Mouse (Mus musculus): Measurements from ENCODE around the gene Klf12. TPM values are rescaled to one million over a fixed set of nuclear protein-coding genes. Genes with fewer than 3 reads are reported as not detected.

The Klf12 gene
- total RNA-seq, 4 experiments from 2014 or later: 9.4 to 13.8 (median 12.7) TPM

DNA sequence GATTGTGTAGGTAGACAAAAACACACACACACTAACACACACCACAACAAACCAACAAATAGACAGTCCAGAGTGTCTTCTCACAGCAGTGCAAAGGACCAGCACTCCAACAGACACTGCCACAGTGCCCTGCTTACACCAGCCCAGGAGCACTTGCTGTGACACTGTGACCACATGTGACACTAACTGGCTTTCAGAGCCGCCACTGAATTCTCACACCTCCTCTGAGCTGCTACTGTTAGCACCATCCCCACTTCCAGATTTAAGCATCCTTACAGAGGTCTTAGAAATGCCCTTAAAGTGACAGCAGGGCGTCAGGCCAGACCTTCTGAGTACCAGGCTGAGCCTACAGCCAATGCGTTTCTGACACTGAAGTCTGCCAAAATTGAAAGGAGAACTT lies 48.7 kb downstream of the Klf12 start:
- DNase-seq (ENCODE audit: low spot score in 2 of 2): no peak

DNA sequence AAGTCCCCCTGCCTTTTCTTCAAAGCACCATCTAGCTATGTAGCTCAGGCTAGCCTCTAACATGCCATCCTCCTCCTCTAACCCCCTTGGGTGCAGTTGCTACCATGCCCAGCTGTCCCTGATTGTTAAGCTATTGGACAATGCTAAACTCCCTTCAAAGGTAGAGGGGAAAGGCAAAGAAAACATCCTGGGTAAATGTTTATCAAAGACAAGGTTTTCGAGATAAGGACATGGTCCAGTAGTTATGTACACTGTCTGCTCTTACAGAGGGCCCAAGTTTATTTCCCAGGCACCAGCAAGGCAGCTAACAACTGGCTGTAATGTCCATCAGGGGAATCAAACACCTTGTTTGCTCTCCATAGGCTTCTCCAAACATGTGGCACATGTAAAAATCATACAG lies 53.1 kb downstream of the Klf12 start:
- DNase-seq (ENCODE audit: low spot score in 2 of 2): no peak

DNA sequence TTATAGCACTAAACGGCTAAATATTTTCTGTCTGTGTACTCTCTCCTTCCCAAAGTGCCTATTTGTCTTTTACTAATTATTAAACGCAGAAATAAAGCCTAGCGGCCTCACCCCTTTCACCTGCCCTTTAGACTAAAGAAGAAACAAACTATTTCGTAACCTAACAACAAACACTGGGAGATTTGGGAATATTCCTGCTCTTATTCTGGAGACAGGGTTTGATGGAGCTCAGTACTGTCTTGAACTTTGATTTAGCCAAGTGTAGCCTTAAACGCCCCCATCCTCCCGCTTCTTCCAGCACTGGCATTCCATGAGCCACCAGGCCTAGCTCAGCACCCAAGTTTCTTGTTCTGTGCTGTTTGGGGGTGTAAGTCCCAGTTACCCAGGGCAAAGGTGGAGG lies 56.4 kb downstream of the Klf12 start:
- DNase-seq (ENCODE audit: low spot score in 2 of 2): no peak

DNA sequence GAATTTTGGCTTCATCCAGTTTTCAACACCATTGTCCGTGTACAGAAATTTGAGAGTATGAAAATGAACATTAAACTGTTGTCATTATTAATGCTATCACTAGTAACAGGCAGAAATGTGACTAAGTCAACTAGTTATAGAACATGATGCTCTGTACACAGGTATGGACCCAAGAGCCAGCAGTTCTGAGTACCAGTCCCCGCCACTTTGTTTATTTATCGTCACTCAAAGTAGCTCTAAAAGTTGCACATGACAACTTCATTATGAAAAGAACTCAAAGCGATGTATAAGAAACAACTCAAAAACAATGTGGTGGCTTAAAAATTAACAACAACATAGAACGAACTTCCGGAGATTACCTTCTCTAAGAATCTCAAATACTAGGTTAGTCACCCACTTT lies 56.8 kb downstream of the Klf12 start:
- no peak for DNase-seq (ENCODE audit: low spot score in 2 of 2)

DNA sequence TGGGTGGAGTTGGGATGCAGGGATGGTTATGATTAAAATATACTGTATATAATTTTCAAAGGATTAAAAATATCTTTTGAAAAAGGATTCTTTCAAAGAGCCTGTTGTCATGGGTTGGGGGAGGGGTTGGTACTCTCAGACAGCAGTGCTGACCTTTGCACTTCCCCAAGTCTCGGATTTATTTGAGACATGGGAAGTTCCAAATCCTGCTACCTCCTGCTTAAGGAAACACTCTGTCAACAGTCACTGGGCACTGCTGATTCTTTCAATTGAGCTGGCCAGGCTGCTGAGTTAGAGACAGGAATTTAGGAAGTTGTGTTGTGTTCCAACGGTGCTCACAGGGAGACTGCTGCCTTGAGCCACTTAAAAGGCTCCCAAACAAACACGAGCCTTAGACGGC lies 60.3 kb downstream of the Klf12 start:
- no peak for DNase-seq (ENCODE audit: low spot score in 2 of 2)

DNA sequence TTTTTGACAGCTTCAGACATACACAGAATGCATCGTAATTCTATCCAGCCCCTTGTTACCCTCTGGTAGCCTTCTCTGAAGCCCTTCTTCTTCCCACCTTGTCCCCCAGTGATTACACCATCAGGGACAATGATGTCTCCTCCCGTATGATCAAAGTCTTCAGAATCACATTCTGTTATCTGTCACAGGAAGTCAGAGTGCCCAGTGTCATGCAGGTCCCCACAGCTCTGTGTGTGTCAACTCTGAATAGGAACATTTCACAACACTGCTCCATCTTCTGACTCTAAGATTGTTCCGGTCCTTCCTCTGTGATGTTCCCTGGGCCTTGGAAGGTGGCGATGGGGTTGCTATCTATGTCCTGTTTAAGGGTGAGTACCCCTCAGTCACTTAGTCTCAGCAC lies 62.2 kb downstream of the Klf12 start:
- no peak for DNase-seq (ENCODE audit: low spot score in 2 of 2)

DNA sequence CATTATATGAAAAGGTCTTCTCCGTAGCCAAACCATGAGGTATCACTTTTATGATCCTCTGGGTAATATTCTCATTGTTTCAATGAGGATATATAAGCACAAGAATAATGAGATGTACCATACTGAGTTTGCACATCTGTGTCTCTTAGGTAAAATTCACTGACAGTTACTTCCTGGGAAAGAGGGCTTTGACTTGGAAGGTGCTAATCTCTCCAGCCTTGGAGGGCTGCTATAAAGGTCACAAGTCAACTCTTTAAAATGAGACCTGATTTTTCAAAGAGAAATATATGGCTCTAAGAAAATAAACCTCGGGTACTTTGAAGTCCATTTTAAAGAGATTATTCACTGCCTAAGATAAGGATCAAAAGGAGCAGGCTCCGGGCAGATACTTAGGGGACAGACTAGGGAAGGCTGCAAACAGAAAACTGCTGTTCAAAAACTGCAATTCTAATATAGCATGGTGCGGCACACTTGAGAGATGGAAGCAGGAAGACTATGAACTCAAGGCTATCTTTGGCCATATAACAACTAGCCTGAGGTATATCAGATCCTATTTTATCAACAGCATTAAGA lies 69.2 kb downstream of the Klf12 start:
- no peak for DNase-seq (ENCODE audit: low spot score in 2 of 2)

DNA sequence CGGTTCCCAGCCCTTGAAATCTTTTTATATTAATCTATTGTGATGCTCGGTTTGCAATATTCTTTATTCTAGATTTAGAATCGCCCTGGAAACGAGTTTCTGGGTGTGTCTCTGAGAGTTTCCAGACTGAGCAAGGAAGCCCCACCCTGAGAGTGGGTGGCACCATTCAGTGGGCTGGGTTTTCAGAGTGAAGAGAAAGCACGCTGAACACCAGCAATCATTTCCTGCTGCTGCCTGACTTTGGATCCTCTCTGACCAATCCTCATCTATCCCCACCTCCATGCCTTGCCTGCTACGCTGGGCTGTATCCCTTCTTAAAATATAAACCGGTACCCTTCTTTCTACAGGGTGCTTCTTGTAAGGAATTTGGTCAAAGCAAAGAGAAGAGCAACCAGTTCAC lies 71.4 kb downstream of the Klf12 start:
- peak; percentile 23 to 27 for DNase-seq (ENCODE audit: low spot score in 2 of 2)

DNA sequence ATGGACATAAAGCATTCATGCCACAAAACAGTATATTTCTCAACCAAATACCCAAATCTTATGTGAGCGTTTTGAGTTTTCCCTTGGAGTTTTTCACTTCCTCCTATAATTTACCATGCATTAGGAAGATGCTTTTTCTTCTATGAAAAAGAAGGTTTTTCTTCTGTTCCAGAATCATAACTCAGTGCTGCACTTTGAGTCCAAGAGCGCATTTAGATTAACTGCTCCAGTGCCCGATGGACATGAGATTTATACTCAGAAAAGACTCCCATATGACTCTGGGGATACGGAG lies 72.7 kb downstream of the Klf12 start:
- no peak for DNase-seq (ENCODE audit: low spot score in 2 of 2)

DNA sequence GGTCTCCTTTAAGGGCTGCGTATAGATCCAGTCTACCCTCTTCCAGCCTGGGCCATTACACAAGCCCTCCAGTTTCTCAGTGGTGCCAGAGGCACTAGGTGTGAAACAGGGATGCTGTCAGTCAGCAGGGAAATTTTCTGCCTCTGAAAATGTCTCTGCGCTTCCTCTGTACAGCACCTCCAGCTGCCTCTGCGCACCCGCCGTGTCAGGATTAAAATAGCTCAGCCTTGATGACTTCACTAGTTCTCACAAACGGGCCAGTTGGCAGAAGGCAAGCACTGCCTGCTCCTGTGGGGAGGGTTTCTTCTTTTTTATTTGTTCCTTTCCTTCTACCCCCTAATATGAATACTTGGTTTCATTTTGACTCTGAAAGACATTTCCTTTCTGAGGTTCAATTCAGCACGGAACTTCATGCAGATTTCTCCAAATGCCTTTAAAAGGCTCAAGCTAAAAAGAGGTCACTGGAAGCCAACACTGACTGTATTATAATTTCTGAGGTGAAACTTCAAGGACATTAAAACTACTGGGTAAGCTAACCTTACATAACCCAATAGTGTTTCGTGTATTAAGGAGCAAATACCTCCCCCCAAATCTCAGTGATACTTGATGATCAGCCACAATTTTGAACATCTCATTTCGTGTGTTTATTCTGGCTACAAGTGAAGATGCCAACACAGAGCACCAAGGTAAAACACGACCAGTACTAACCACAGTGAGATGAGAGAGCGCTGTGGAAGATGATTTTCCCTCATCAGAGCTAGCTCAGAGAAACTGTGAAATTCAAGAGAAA lies 73.2 kb downstream of the Klf12 start:
- peak; percentile 45 to 55 for DNase-seq (ENCODE audit: low spot score in 2 of 2)

DNA sequence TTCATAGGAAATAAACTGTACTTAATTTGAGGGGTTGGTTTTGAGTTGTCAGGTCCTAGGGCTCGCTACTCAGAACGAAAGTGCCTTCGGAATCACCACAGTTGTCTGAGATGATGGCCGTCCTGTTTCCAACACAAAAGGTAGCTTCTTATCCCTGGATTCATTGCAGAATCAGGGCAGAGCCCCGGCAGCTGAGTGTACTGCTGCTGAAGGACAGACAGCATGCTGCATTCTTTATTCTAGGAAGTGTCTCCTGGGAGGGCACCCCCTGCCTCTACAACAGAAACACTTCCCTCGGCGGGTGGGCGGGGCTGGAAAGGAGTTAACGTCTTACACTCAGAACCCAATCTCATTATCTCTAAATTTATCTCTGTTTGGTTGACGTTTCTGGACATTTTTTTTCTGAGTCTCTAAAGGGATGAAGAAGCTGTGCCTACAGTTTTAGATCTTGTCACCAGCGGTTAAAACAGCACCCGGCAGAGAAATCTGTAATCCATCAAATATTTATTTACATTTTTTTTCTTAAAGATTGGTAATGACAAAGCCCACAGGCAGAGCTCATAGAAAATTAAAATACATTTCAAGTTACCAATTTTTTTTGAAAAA lies 74.6 kb downstream of the Klf12 start:
- no peak for DNase-seq (ENCODE audit: low spot score in 2 of 2)

DNA sequence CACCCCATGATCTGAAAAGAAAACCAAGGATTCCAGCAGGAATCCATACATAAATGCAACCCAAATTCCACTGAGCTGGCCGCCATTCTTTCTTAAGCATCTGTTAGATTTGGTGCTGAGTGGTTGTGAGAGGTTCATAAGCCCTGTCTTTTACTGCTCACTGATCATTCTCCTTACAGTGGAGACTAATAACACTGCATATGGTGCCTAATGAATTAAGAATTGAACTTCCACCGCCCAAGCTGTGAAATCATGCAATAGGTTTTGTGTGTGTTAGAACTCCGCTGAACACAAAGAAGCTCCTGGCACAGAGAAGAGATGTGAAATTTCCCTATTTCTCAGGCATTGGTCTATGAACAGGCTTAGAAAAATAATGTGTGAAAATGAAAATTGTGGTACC lies 77.4 kb downstream of the Klf12 start:
- DNase-seq (ENCODE audit: low spot score in 2 of 2): no peak

DNA sequence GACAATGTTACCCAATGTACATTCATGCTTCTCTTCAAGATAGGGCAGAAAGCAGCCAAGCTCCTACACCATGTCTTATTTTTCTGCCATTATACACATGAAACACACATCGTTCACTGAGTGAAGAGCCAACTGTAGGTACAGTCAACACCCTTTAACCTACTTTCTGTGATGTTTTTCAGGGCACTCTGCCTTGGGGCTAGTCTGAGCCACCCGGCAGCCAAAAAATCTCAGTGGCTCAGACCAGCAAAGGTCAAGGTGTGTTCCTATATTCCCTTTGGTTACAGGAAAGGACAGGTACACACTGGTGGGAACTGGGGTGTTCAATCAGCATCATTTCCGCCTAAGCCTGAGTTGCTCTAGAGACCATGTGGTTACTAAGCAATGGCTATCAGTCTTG lies 78.3 kb downstream of the Klf12 start:
- no peak for DNase-seq (ENCODE audit: low spot score in 2 of 2)

DNA sequence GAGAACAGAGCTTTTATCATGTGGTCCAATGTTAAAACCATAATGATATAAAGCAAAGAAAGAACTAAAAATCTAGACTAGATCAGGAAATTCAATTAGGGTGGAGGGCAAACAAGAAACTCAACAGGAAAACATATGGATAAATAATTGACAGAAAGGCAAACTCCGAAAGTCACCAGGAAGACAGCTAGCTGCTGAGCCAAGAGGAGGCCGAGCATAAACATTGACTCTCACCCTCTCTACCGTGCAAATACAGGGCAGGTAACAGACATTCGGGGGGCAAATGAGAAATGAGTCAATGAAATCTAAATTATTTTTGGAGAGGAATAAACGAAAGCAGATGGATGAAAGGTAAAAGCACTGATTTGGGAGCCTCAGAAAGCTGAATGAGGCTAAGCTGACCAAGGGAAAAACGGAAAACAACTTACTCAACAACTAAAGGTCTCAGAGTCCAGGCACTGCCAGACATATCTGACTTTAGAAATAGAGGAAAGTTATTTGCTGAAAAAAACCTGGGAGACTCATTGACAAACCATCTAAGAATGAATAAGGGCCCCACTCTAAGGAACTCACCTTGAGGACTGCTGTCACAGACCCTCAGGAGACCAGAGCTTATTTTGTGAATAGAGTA lies 84.3 kb downstream of the Klf12 start:
- no peak for DNase-seq (ENCODE audit: low spot score in 2 of 2)

DNA sequence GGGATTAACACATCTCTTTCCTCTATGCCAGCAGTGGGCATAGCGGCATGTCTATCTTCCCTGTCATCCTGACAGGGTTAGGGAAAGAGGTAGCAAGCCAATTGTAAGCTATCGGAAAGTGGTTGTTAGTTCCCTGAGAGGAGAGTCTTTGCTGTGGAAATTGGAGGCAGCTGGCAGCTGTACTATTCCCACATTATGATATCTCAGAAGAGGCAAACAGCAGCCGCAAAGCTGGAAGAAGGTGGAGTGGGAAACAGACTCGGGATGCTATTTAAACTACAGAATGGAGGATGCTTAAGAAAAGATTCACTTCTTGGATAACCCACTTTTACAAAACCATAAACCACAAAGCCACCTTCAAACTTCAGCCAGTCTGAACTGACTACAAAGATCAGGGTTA lies 85.8 kb downstream of the Klf12 start:
- DNase-seq (ENCODE audit: low spot score in 2 of 2): no peak

DNA sequence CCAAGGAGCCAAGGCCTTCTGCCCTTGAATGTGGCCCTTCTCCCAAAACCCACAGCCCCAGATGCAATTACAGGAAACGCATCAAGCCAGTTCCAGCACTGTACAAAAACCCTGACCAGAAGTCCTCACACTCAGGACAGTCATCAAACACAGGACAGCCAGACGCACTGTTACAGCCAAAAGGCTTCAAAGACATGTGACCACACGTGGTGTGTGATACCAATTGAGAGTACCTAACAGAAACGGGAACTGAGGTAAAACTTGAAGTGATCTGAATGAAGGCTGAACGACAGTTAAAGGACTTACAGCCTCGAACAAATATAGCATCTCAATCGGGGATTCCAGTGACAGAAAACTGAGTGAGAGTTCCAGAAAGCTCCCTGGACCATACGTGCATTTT lies 87.3 kb downstream of the Klf12 start:
- no peak for DNase-seq (ENCODE audit: low spot score in 2 of 2)

DNA sequence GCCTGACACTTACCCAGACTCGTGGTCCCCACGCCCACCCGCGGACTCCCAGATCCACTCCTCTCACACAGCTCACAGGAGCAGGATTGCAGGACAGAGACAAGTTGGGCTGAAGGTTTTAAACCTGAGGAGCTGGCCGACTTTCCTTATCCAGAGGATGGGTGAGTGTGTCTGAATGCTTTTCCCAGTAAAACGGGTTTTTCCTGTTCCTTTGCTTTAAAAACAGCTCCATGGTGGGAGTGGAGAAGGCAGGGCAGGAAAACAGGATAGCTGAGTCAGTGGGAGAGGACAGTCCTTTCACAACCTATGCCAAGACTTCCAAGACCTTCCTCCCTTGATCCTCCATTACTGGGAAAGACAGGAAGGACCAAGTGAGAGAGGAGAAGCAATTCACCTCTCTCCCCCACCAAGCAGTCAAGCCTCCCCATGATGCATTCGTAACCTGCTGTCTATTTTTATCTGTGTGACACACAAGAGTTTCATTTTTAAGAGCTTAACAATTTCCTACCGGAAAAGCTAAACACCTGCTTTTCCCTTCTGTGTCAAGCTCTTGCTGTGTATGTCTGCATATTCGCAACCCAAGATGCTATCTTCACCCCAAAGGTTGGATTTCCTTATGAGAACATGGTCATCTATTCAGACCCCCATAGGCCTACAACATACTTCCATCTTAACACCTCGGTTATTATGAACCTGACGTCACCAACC lies 94.8 kb downstream of the Klf12 start:
- no peak for DNase-seq (ENCODE audit: low spot score in 2 of 2)

DNA sequence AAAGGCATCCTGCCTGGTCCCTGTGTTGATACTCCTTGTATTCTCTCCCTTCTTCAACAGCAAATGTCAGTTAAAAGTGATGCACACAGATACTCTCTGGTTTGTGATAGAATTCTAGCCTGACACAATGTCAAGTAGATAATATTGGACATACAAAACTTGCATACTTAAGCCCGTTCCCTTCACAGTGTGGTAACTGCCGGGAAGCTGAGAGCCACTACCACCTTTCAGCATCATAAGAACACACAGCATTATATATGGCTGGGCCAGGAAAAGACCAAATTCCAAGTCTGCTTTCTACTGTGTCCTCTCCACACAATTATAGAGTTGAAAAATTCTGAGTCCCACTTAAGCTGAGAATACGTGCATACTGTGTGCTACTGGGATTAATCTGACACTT lies 97.1 kb downstream of the Klf12 start:
- DNase-seq (ENCODE audit: low spot score in 2 of 2): no peak

DNA sequence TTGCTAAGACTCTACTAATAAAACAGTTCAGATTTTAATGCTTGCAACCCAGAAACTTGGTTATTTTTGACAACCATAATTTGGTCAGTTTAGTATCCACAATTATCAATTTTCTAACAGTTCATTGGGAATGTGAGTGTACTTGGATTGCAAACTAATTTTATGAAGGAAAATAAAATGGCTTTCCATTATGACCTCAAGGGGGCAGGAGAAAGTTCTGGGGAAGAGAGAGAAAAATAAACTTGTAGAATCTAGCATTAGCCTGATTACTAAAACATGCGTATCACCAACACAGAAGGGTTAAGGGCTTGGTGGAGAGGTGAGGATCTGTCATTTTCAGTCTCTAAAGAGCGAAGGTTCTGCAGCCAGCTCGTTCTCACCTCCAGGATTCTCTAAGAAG lies 106.7 kb downstream of the Klf12 start:
- DNase-seq (ENCODE audit: low spot score in 2 of 2): no peak

DNA sequence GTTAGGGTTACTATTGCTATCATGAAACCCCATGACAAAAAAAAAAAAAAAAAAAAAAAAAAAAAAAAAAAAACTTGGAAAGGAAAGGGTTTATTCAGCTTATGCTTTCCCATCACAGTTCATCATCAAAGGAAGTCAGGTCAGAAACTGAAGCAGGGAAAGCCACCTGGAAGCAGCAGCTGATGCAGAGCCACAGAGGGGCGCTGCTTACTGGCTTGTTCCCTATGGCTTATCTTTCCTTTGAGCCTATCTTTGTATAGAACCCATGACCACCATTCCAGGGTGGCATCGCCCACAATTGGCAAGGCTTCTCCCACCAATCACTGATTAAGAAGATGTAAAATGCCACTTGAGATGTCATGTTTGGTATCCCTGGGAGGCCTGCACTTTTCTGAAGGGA lies 119.4 kb downstream of the Klf12 start:
- no peak for DNase-seq (ENCODE audit: low spot score in 2 of 2)

DNA sequence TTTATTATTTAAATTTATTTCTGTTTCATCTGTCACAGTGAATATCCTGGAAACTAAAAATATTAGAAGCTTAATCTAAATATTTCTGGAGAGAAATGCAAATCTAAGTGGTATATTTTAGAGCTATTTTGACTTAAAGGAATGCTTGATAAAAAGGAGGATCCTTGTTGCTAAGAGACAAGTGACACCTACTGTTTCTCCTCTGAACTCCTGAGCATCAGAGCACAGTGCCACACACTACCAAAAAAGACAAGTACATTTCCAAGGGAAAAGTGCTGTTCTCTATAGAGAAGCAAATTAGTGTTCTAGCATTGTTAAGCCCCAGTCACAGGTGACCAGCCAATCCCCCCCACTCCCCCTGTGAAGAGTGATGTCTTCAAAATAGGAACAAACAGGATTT lies 127.8 kb downstream of the Klf12 start:
- no peak for DNase-seq (ENCODE audit: low spot score in 2 of 2)

DNA sequence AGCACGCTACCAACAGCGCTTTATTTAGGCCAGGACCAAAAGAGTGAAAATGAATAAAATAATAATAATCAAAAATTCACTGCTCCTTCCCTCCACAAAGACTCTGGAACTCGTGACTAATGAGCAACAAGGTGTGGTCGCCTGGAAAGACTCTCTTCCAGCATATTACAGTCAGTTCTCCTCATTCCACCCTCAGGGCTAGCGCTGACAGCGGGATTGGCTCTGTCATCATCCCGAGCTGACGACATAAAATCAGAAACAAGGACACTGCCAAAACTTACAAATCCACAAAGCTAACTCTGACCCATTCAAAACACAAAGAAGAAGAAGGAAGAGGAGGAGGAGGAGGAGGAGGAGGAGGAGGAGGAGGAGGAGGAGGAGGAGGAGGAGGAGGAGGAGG lies 136.8 kb downstream of the Klf12 start:
- DNase-seq (ENCODE audit: low spot score in 2 of 2): peak in 1 of 2 experiments; percentile 5
